Comparison of ENCODE assay signal across 8 mouse cellular contexts in the genomic region with DNA sequence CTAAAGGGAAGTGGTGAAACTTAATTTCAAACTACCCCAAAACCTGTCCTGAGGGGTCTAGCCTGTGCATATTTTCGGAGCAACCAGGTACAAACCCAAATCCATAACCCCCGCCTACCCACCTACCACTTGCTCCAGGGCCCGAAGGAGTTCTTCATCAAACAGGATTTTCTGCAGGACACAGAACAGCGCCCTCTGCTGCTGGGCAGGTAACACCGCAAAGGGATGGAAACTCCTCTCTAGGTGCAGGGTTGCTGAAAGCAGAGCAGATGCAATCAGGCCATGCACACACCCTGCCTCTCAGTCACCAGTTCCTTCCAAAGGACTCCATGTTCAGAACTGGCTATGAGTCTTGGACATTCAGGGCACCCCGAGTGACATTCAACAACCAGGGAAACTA. TPM values are rescaled to one million over a fixed set of nuclear protein-coding genes. Genes with fewer than 3 reads are reported as not detected.
DNase-seq lines count a peak whose midpoint lies in the region; ATAC-seq and TF ChIP-seq lines count a peak whose summit lies in the region.
"Had no signal": no experiment of that assay in that cellular context is flagged by ENCODE, and none has a peak within 500 bp of the region (broad histone marks: within the 10 kb centered on the region; RNA-seq: fewer than 3 reads in every experiment).

No protein-coding gene starts in this region.

- no peak overlapping the region for H3K9ac ChIP-seq in ES-E14 (ENCODE audit: insufficient read depth, low read depth, low read length, poor library complexity, severe bottlenecking)
- no peak overlapping the region for H3K9ac ChIP-seq in liver, postnatal 0 days (replicated peaks)
- no peak overlapping the region for H3K9ac ChIP-seq in stomach, postnatal 0 days (ENCODE audit: low read length)

- no peak overlapping the region for H3K4me3 ChIP-seq in left cerebral cortex, adult 2 months
- no peak overlapping the region for H3K4me3 ChIP-seq in ES-E14 (ENCODE audit: insufficient read depth in 1 of 2, low read depth in 1 of 2, low read length in 2 of 2, poor library complexity in 1 of 2, severe bottlenecking in 1 of 2)
- no peak overlapping the region for H3K4me3 ChIP-seq in gastrocnemius, adult 2 months
- no peak overlapping the region for H3K4me3 ChIP-seq in liver, postnatal 0 days (ENCODE audit: low read depth, low read length)
- no peak overlapping the region for H3K4me3 ChIP-seq in stomach, postnatal 0 days (ENCODE audit: low read depth, low read length)

- WGBS in liver, postnatal 0 days (ENCODE audit: insufficient replicate concordance) = 40% methylated on average over 6 of the region's 6 CpGs
- WGBS in stomach, postnatal 0 days = 56% methylated on average over 6 of the region's 6 CpGs

- peak; percentile 30 to 37 for DNase-seq in left cerebral cortex, adult 2 months (ENCODE audit: extremely low spot score in 1 of 2, low spot score in 2 of 2)
- no peak for DNase-seq in left cerebral cortex, postnatal 25 days (ENCODE audit: low spot score in 2 of 2)
- DNase-seq in ES-E14 (ENCODE audit: low read depth, low spot score) = no peak
- DNase-seq in adrenal gland, postnatal 25 days = peak; percentile 57
- DNase-seq in gastrocnemius, adult 2 months = peak; percentile 65
- peak; percentile 61 for DNase-seq in liver, postnatal 0 days
- DNase-seq in stomach, postnatal 0 days (ENCODE audit: low spot score) = peak; percentile 61

- H3K36me3 ChIP-seq in ES-E14 (ENCODE audit: control insufficient read depth, insufficient read depth, low read length, poor library complexity, severe bottlenecking) = no peaks in the 10 kb centered on the region
- no peaks in the 10 kb centered on the region for H3K36me3 ChIP-seq in liver, postnatal 0 days (replicated peaks; ENCODE audit: insufficient read depth, low read length)
- H3K36me3 ChIP-seq in stomach, postnatal 0 days (ENCODE audit: control insufficient read depth, insufficient read depth, low read length) = no peaks in the 10 kb centered on the region

- H3K27me3 ChIP-seq in liver, postnatal 0 days (ENCODE audit: insufficient read depth, low read length) = no peaks in the 10 kb centered on the region
- no peaks in the 10 kb centered on the region for H3K27me3 ChIP-seq in stomach, postnatal 0 days (ENCODE audit: control insufficient read depth, insufficient read depth, low read length)

- no peaks in the 10 kb centered on the region for H3K4me1 ChIP-seq in ES-E14 (ENCODE audit: control insufficient read depth in 2 of 2, insufficient read depth in 2 of 2, low read length in 2 of 2, poor library complexity in 1 of 2)
- no peaks in the 10 kb centered on the region for H3K4me1 ChIP-seq in liver, postnatal 0 days (ENCODE audit: insufficient read depth)
- H3K4me1 ChIP-seq in stomach, postnatal 0 days (replicated peaks; ENCODE audit: control insufficient read depth, insufficient read depth) = no peaks in the 10 kb centered on the region

- ATAC-seq in liver, postnatal 0 days = no peak
- no peak for ATAC-seq in stomach, postnatal 0 days (ENCODE audit: low FRiP score, low TSS enrichment)

- no peak overlapping the region for H3K27ac ChIP-seq in left cerebral cortex, adult 2 months
- H3K27ac ChIP-seq in ES-E14 (ENCODE audit: insufficient read depth, low read depth, low read length, poor library complexity, severe bottlenecking) = no peak overlapping the region
- no peak overlapping the region for H3K27ac ChIP-seq in gastrocnemius, adult 2 months
- no peak overlapping the region for H3K27ac ChIP-seq in liver, postnatal 0 days (ENCODE audit: low read depth)
- no peak overlapping the region for H3K27ac ChIP-seq in stomach, postnatal 0 days (replicated peaks)
- H3K27ac ChIP-seq: macrophage had no signal

- intact Hi-C loops in left cerebral cortex, adult 2 months (cut with DNase I) = no loop called here
- intact Hi-C loops in left cerebral cortex, postnatal 25 days (cut with DNase I) = no loop called here
- intact Hi-C loops in gastrocnemius, adult 2 months (cut with DNase I) = loop anchor here (1.0 kb wide), 1 partner anchor 110 kb away; no protein-coding TSS in a partner anchor

- H3K4me2 ChIP-seq in liver, postnatal 0 days (ENCODE audit: low read depth, low read length) = no peak overlapping the region
- no peak overlapping the region for H3K4me2 ChIP-seq in stomach, postnatal 0 days (replicated peaks; ENCODE audit: low read depth)

- peak; percentile 79 for TF ChIP-seq CTCF in left cerebral cortex, adult 2 months (IDR thresholded peaks at IDR 0.05)
- TF ChIP-seq CTCF in gastrocnemius, adult 2 months (IDR thresholded peaks at IDR 0.05) = peak; percentile 84
- TF ChIP-seq CTCF in liver, postnatal 0 days (IDR thresholded peaks at IDR 0.05; ENCODE audit: low read depth) = peak; percentile 87
- peak; percentile 82 for TF ChIP-seq CTCF in stomach, postnatal 0 days (IDR thresholded peaks at IDR 0.05; ENCODE audit: low read depth)

- in situ Hi-C loops in ES-E14 (cut with MboI; ENCODE audit: low sequenced_read_pairs in 2 of 2, unreplicated experiment in 2 of 2) = no loop called here

- no peak for TF ChIP-seq EP300 in liver, postnatal 0 days (IDR thresholded peaks at IDR 0.05; ENCODE audit: low read depth)
- no peak for TF ChIP-seq EP300 in stomach, postnatal 0 days (optimal IDR thresholded peaks at IDR 0.05)

- no peaks in the 10 kb centered on the region for H3K9me3 ChIP-seq in ES-E14 (ENCODE audit: control insufficient read depth, insufficient read depth, low read depth, low read length)
- no peaks in the 10 kb centered on the region for H3K9me3 ChIP-seq in liver, postnatal 0 days (ENCODE audit: low read length)
- H3K9me3 ChIP-seq in stomach, postnatal 0 days (ENCODE audit: control insufficient read depth, low read length) = no peaks in the 10 kb centered on the region

TF ChIP-seq in ES-E14, 5 proteins besides CTCF, POLR2A, EP300 and RAD21:
- TF ChIP-seq CHD2 (IDR thresholded peaks at IDR 0.05; ENCODE audit: low read depth, low read length) (no peak), ZC3H11A (IDR thresholded peaks at IDR 0.05; ENCODE audit: borderline replicate concordance, low read depth, low read length) (peak; percentile 63; the same call in 1 of the 2 replicates)
TF ChIP-seq in ES-E14: peak in this region for 1.

RNA-seq across cellular contexts. Expression of a gene that starts 42.8 kb away (rescaled TPM):
- 10 to 100 TPM; 11.8 to 12.1 TPM for total RNA-seq in left cerebral cortex, adult 2 months (2021)
- total RNA-seq in left cerebral cortex, postnatal 25 days (2021) = 10 to 100 TPM; 10.7 to 11.1 TPM
- total RNA-seq in ES-E14 (2012; rRNA removed) = 1.7 and 2.0 TPM in 2 replicates
- total RNA-seq in adrenal gland, postnatal 25 days (2021) = 2.0 TPM in 2 replicates
- under 1 TPM; 0.26 to 0.70 TPM for total RNA-seq in gastrocnemius, adult 2 months (2021)
- 15.7 and 18.1 TPM in 2 replicates for polyA plus RNA-seq in liver, postnatal 0 days (2015; fragmentation: Nextera tagmentation; extraction: Ambion mirVana)
- polyA plus RNA-seq in stomach, postnatal 0 days (2015; fragmentation: Nextera tagmentation; extraction: Ambion mirVana) = 13.0 and 14.1 TPM in 2 replicates

Comparison
In these comparisons a context has a peak if more than half of its experiments do, and no peak if none do; other contexts are left out.
1. DNase-seq: peak in left cerebral cortex, adult 2 months (2 of 2), adrenal gland, postnatal 25 days (single experiment), gastrocnemius, adult 2 months (single experiment), liver, postnatal 0 days (single experiment) and stomach, postnatal 0 days (single experiment); none in left cerebral cortex, postnatal 25 days (0 of 2) and ES-E14 (single experiment).
2. Peak in every context shown above with its lines, with median percentiles within 50 percentile points of each other: CTCF ChIP-seq.